Mouse (Mus musculus): ENCODE measurements around the gene Tiam2. TPM values are rescaled to one million over a fixed set of nuclear protein-coding genes. Genes with fewer than 3 reads are reported as not detected.

Tiam2 gene
- polyA plus RNA-seq, 1 experiment from 2014 or later, result 13.8 TPM

GRCm38 (mm10) chr17:3356633-3357365 lies 30.4 kb downstream of the Tiam2 start:
- DNase-seq (ENCODE audit: low read depth, low spot score), result no peak
- in situ Hi-C loops (cut with MboI; ENCODE audit: low pct_unique_long_range_greater_than_20kb), result no loop called here
- no peak for ATAC-seq
- H3K27me3 ChIP-seq, result no peaks in the 10 kb centered on the region
- TF ChIP-seq CTCF (IDR thresholded peaks at IDR 0.05), result no peak
- POLR2A ChIA-PET, result no interaction called here
- CTCF ChIA-PET, result no interaction called here

GRCm38 (mm10) chr17:3360236-3360635 lies 33.9 kb downstream of the Tiam2 start:
- CTCF ChIA-PET, result no interaction called here

GRCm38 (mm10) chr17:3361751-3362150 lies 35.4 kb downstream of the Tiam2 start:
- no peaks in the 10 kb centered on the region for H3K27me3 ChIP-seq
- no peak for DNase-seq (ENCODE audit: low read depth, low spot score)
- in situ Hi-C loops (cut with MboI; ENCODE audit: low pct_unique_long_range_greater_than_20kb), result no loop called here
- ChIA-PET CTCF (no interaction called here), POLR2A (interaction anchor here (0.6 kb wide), 2 partner anchors 9 to 40 kb away, joined by 3 read pairs; no protein-coding TSS in a partner anchor)
- no peak for TF ChIP-seq CTCF (IDR thresholded peaks at IDR 0.05)
- ATAC-seq, result no peak

More at GRCm38 (mm10) chr17:3360236-3360635, 33.9 kb downstream of the Tiam2 start:
- POLR2A ChIA-PET, result no interaction called here
- H3K27me3 ChIP-seq, result no peaks in the 10 kb centered on the region
- in situ Hi-C loops (cut with MboI; ENCODE audit: low pct_unique_long_range_greater_than_20kb), result no loop called here
- TF ChIP-seq CTCF (IDR thresholded peaks at IDR 0.05), result no peak
- ATAC-seq (no peak), DNase-seq (ENCODE audit: low read depth, low spot score) (no peak)

DNA sequence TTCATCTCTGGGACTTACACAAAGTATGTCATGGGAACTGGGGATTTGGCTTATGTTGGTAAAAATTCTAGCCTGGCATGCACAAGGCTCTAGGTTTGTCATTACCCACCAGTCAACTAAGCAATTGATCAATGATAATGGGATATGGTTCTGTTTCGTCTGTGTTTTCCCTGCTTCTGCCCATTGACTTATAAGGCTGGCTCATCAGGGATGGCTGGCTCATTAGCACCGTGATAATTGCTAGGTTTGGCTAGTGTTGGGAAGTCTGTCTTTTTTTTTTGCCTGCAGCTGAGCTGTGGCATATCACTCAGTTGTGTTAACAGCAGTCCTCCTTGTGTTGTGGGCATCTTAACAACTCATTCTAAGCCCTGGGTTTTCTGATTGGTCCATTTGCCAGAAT lies 36.8 kb downstream of the Tiam2 start:
- ATAC-seq (no peak), DNase-seq (ENCODE audit: low read depth, low spot score) (no peak)
- ChIA-PET CTCF (no interaction called here), POLR2A (no interaction called here)
- TF ChIP-seq CTCF (IDR thresholded peaks at IDR 0.05), result no peak
- no peaks in the 10 kb centered on the region for H3K27me3 ChIP-seq
- in situ Hi-C loops (cut with MboI; ENCODE audit: low pct_unique_long_range_greater_than_20kb), result no loop called here

DNA sequence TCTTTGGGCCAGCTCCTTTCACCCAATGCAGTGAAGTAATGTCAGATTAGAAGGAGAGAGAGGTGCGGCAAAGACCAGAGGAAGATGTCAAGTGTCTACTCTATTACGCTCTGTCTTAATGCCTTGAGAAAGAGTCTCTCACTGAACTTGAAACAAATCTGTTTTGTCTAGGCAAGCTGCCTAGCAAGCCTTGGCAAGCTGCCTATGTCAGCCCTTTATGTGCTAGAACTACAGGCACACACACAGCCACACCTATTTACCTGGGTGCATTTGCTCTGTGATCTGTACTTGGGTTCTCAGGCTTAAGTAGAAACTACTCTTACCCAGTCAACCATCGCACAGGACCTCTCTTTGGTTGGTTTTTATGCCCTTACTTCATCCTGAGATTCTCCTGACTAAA lies 40.4 kb downstream of the Tiam2 start:
- TF ChIP-seq CTCF (IDR thresholded peaks at IDR 0.05), result no peak
- no peak for ATAC-seq
- in situ Hi-C loops (cut with MboI; ENCODE audit: low pct_unique_long_range_greater_than_20kb), result no loop called here

GRCm38 (mm10) chr17:3368386-3368785 lies 42.0 kb downstream of the Tiam2 start:
- in situ Hi-C loops (cut with MboI; ENCODE audit: low pct_unique_long_range_greater_than_20kb), result no loop called here
- H3K27me3 ChIP-seq, result no peaks in the 10 kb centered on the region
- ChIA-PET POLR2A (no interaction called here), CTCF (no interaction called here)
- no peak for DNase-seq (ENCODE audit: low read depth, low spot score)
- no peak for TF ChIP-seq CTCF (IDR thresholded peaks at IDR 0.05)
- ATAC-seq, result peak; percentile 47

More for the DNA sequence above, 40.4 kb downstream of the Tiam2 start:
- ChIA-PET CTCF (no interaction called here), POLR2A (no interaction called here)
- H3K27me3 ChIP-seq, result no peaks in the 10 kb centered on the region
- no peak for DNase-seq (ENCODE audit: low read depth, low spot score)

GRCm38 (mm10) chr17:3369631-3370030 lies 43.3 kb downstream of the Tiam2 start:
- TF ChIP-seq CTCF (IDR thresholded peaks at IDR 0.05), result no peak
- ATAC-seq (no peak), DNase-seq (ENCODE audit: low read depth, low spot score) (no peak)
- H3K27me3 ChIP-seq, result no peaks in the 10 kb centered on the region
- POLR2A ChIA-PET, result no interaction called here
- in situ Hi-C loops (cut with MboI; ENCODE audit: low pct_unique_long_range_greater_than_20kb), result no loop called here
- CTCF ChIA-PET, result no interaction called here

- TF ChIP-seq CTCF (IDR thresholded peaks at IDR 0.05), result no peak
- no peaks in the 10 kb centered on the region for H3K27me3 ChIP-seq
- DNase-seq (ENCODE audit: low read depth, low spot score), result no peak
- no peak for ATAC-seq
- ChIA-PET CTCF (interaction anchor here (1.1 kb wide), 1 partner anchor 16 kb away, joined by 3 read pairs; no protein-coding TSS in a partner anchor), POLR2A (no interaction called here)
- in situ Hi-C loops (cut with MboI; ENCODE audit: low pct_unique_long_range_greater_than_20kb), result no loop called here
These were observed 52.2 kb downstream of the Tiam2 start for GRCm38 (mm10) chr17:3378606-3379005.

- H3K27me3 ChIP-seq, result no peaks in the 10 kb centered on the region
- no peak for ATAC-seq
- POLR2A ChIA-PET, result no interaction called here
- CTCF ChIA-PET, result no interaction called here
- TF ChIP-seq CTCF (IDR thresholded peaks at IDR 0.05), result no peak
- DNase-seq (ENCODE audit: low read depth, low spot score), result no peak
- in situ Hi-C loops (cut with MboI; ENCODE audit: low pct_unique_long_range_greater_than_20kb), result no loop called here
These were observed 53.6 kb downstream of the Tiam2 start for GRCm38 (mm10) chr17:3379753-3380588.

GRCm38 (mm10) chr17:3385391-3385790 lies 59.0 kb downstream of the Tiam2 start:
- no peaks in the 10 kb centered on the region for H3K27me3 ChIP-seq
- ChIA-PET CTCF (no interaction called here), POLR2A (no interaction called here)
- DNase-seq (ENCODE audit: low read depth, low spot score) (no peak), ATAC-seq (no peak)
- no peak for TF ChIP-seq CTCF (IDR thresholded peaks at IDR 0.05)
- in situ Hi-C loops (cut with MboI; ENCODE audit: low pct_unique_long_range_greater_than_20kb), result no loop called here

- no peak for DNase-seq (ENCODE audit: low read depth, low spot score)
- no peaks in the 10 kb centered on the region for H3K27me3 ChIP-seq
- no peak for ATAC-seq
- in situ Hi-C loops (cut with MboI; ENCODE audit: low pct_unique_long_range_greater_than_20kb), result no loop called here
- POLR2A ChIA-PET, result no interaction called here
- CTCF ChIA-PET, result no interaction called here
- TF ChIP-seq CTCF (IDR thresholded peaks at IDR 0.05), result no peak
These were observed 61.4 kb downstream of the Tiam2 start for GRCm38 (mm10) chr17:3387819-3388218.

Measured in Patski (cell line).